Mouse (Mus musculus): ENCODE measurements around the gene Mogat2.

Mogat2 gene

DNA sequence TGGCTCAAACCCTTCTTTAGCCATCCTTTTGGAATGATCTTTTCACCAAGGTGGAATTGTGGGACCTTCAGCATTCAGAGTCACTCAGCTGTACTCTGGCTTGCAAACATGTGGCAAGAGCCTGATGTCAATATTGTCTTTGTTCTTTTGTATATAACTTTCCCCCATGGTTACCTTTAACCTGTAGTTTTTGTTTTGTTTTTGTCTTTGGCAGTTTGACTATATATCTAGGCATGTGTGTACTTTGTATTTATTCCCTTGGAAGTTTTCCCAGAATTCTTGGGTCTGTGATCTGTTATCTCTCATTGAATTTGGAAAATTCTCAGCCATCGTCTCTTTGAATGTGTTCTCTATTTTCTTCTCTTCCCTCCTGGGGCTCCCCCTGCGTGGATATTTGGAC is 43.9 kb downstream of the Mogat2 start:
- no peak for DNase-seq (ENCODE audit: low spot score in 2 of 2)

DNA sequence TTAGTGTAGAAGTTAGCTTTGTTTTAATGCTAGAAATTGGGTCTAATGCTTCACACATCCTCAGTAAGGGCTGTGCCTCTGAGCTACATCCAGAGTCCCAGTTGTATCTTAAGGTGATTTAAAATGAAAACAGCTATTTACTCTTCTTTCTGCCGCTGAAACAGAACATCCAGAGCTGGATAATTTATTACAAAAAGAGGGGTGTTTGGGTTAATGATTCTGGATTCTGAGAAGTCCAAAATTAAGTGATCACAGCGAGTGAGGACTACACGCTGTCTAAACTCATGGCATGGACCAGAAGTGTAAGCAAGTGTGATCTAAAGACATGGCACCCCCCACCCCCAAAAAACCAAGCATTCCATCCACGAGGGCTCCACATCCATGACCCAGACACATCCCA is 44.5 kb downstream of the Mogat2 start:
- DNase-seq (ENCODE audit: low spot score in 2 of 2), result no peak

- DNase-seq (ENCODE audit: low spot score in 2 of 2), result no peak
These were observed 47.0 kb downstream of the Mogat2 start for GRCm38 (mm10) chr7:99191411-99191810.

GRCm38 (mm10) chr7:99189885-99190284 is 48.5 kb downstream of the Mogat2 start:
- no peak for DNase-seq (ENCODE audit: low spot score in 2 of 2)

- no peak for DNase-seq (ENCODE audit: low spot score in 2 of 2)
These were observed 49.8 kb downstream of the Mogat2 start for GRCm38 (mm10) chr7:99188630-99189029.

- DNase-seq (ENCODE audit: low spot score in 2 of 2), result no peak
These were observed 51.0 kb downstream of the Mogat2 start for GRCm38 (mm10) chr7:99187451-99187850.

GRCm38 (mm10) chr7:99185405-99185804 is 53.0 kb downstream of the Mogat2 start:
- DNase-seq (ENCODE audit: low spot score in 2 of 2), result no peak

- DNase-seq (ENCODE audit: low spot score in 2 of 2), result no peak
These were observed 54.7 kb downstream of the Mogat2 start for GRCm38 (mm10) chr7:99183751-99184150.

DNA sequence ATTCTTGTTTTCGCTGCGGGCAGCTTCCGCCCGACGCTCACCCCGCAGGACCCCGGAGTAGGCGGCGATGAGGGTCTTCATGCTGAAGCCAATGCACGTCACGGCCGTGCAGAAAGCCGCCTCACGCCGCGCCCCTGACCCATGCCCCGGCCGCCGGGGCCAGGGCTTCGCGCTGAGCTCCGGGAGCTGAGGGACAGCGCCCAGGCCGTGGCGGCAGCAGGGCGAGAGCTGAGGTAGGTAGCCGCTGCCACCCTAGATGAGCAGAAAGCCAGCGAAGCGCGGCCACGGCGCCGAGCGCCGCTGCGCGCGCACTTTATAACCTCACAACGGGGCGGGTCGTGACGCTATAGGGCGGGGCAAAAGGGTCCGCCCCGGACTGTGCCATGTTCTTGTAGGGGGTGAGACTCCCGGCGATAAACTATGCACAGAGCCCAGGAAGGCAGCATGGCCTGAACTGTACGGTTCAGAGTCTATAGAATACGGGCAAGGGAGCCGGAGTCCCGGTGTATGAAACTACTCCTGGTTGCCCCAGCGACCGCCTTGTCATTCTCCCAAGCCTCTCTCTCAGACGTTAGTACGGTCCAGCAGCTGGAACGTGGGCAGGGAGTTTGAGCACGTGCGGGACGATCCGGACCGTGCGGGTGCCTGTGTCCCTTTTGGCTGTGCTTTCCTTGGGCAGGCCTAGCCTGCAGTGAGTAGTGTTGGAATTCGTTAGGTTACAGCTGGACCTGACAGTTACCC is 55.8 kb downstream of the Mogat2 start, which contains the start of gene Dgat2:
Gene Dgat2 (minus strand): TSS at position 288 of the 741 bp plus-strand sequence.
- peak; percentile 91 to 92 for DNase-seq (ENCODE audit: low spot score in 2 of 2)

DNA sequence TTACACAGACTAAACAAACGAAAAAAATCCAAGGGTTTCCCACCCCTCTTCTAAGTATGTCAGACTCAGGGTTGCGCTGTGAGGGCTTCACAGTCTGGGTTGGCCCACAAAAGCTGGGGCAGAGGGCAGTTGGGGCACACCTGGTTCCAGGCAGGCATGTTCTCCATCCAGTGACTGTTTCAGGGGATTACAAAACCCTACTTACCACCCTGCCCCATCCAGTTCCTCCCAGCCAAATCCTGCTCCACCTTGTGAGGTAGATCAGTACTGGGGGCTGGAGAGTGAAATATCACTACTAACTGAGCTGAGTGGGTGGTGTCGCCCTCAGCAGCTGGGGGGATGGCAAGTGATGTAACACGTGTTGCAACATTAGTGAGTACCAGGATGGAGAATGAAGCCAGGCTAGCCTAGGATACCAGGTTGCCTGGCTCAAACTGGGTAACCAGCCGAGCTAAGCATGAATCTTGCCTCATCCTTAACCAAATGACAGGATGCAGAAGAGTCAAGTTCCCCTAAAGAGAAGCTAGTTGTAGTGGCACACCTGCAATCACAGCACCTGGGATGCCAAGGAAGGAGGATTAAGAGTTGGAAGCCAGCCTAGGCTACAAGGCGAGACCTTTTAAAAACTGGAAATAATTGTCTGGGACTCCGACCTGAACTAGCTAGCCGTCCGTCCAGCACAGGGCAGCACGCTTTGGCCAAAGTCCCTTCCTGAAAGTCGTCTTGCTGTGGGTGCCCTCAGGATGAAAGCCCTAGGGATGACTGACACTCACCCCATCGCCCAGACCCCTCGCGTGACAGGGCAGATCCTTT is 56.6 kb downstream of the Mogat2 start:
- peak; percentile 47 for DNase-seq (ENCODE audit: low spot score in 2 of 2)

DNA sequence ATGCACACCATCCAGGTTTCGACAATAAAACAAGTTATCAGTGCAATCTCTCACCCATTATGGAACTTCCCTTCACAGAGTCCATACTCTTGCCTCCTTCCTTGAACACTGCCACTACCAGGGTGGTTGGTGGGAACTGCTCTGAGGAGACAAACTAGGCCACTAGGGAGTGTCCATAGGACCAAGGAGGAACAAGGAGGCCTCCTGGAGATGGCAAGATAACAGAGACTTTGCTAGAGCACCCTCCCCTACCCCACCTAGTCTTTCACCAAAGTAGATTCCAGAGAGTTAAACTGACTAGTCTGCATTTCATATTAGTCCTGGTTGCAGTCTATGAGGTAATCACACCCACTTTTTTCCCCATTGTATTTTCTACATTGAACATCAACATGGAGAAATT is 58.3 kb downstream of the Mogat2 start:
- DNase-seq (ENCODE audit: low spot score in 2 of 2), result no peak

- DNase-seq (ENCODE audit: low spot score in 2 of 2), result no peak
These were observed 59.1 kb downstream of the Mogat2 start for GRCm38 (mm10) chr7:99179271-99179670.

GRCm38 (mm10) chr7:99177386-99177785 is 61.0 kb downstream of the Mogat2 start:
- DNase-seq (ENCODE audit: low spot score in 2 of 2), result peak; percentile 48

DNA sequence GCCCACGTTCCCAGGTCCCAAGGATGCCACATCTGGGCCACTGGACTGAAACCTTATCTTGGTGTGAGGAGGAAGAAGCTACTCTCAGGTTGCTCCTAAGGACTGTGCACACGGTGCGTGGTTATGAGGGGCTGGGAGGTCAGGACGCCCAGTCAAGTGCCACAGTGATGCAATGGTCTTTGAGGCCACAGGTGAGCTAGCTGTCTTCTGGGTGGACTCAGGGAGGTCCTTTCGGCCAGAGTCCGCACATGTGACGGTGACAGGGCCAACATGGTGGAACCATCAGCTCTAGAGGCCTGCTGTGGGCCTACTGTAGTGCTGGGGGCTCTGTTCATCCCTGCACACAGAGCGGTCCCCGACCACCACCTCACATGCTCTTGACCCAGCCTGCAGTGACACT is 62.8 kb downstream of the Mogat2 start:
- DNase-seq (ENCODE audit: low spot score in 2 of 2), result no peak

GRCm38 (mm10) chr7:99175118-99175517 is 63.3 kb downstream of the Mogat2 start:
- no peak for DNase-seq (ENCODE audit: low spot score in 2 of 2)

- DNase-seq (ENCODE audit: low spot score in 2 of 2), result no peak
These were observed 64.4 kb downstream of the Mogat2 start for GRCm38 (mm10) chr7:99174006-99174405.

GRCm38 (mm10) chr7:99172898-99173297 is 65.5 kb downstream of the Mogat2 start:
- DNase-seq (ENCODE audit: low spot score in 2 of 2), result no peak

- DNase-seq (ENCODE audit: low spot score in 2 of 2), result no peak
These were observed 66.5 kb downstream of the Mogat2 start for GRCm38 (mm10) chr7:99171730-99172463.

DNA sequence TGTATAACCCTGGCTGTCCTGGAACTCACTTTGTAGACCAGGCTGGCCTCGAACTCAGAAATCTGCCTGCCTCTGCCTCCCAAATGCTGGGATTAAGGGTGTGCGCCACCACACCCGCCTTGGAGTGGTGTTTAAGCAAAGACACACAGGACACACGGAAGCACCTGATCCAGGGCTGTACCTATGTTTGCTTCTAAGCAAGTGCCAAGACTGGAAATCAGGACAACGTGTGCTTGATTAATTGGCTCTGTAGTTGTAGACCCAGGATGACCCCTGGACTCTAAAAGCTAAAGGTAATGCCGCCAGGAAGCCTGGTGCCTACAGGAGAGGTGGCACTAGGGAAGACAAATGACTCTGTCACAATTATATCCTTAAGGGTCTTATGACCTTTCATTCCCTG is 67.9 kb downstream of the Mogat2 start:
- no peak for DNase-seq (ENCODE audit: low spot score in 2 of 2)

GRCm38 (mm10) chr7:99169717-99170403 is 68.6 kb downstream of the Mogat2 start:
- peak in 1 of 2 experiments; percentile 38 for DNase-seq (ENCODE audit: low spot score in 2 of 2)

Data from right cerebral cortex, adult 2 months (tissue).